Mouse (Mus musculus): ENCODE results near the gene Ptchd4. TPM values are rescaled to one million over a fixed set of nuclear protein-coding genes. Genes with fewer than 3 reads are reported as not detected.

Gene Ptchd4
- polyA plus RNA-seq, 1 experiment = not detected

DNA sequence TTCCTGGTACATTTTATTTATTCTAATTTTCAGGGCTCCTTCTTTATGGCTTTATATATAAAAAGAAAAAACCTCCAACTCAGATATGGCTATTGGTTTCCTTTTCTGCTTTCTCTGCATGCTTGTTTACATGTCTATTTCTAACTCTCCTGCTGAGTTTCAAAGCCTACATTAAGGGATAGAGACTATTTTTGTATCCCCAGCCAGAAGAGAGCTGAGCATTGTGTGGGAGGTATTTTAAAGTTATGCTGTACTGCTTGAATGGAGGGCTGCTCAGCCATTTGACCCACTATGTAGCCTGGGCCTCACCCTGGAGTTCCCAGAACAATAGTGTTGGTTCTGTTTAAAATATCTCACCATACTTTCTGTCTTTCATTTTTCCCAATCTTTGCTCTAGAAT is 77.3 kb downstream of the Ptchd4 start:
- Histone ChIP-seq H3K4me3 (ENCODE audit: control insufficient read depth, insufficient read depth, low read length) (no peak overlapping the region), H3K36me3 (ENCODE audit: control insufficient read depth, insufficient read depth, low read length) (no peaks in the 10 kb centered on the region), H3K27ac (ENCODE audit: control insufficient read depth, insufficient read depth, low read length) (no peak overlapping the region), H3K4me1 (replicated peaks; ENCODE audit: control insufficient read depth, insufficient read depth, low read length) (no peaks in the 10 kb centered on the region), H3K27me3 (ENCODE audit: control insufficient read depth, insufficient read depth, low read length) (no peaks in the 10 kb centered on the region)
- DNase-seq = no peak
- TF ChIP-seq POLR2A (IDR thresholded peaks at IDR 0.05; ENCODE audit: control insufficient read depth, extremely low read depth, insufficient read depth, low read length, poor library complexity) = no peak
- no peak for TF ChIP-seq CTCF (IDR thresholded peaks at IDR 0.05; ENCODE audit: borderline replicate concordance, control insufficient read depth, extremely low read depth, insufficient read depth, low read length, poor library complexity)

DNA sequence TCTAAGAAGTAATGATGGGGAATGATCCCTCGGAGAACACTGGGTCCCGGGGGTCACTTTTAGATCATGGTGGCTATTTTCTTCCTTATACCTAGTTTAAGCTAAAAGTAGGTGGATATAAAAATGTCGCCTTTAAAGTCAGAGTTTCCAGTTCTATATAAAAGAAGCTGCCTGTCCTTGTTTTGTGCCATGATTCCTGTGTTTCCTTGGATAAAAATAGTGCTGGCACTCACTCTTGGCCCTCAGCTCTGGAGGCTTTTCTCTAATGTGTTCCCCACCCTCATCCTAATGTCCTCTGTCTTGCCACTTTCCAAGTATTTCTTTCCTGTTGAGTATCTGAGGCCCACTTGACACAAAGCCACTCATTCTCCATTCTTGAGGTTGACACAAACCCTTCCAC is 79.6 kb downstream of the Ptchd4 start:
- H3K4me1 ChIP-seq (replicated peaks; ENCODE audit: control insufficient read depth, insufficient read depth, low read length) = no peaks in the 10 kb centered on the region
- H3K27me3 ChIP-seq (ENCODE audit: control insufficient read depth, insufficient read depth, low read length) = no peaks in the 10 kb centered on the region
- TF ChIP-seq POLR2A (IDR thresholded peaks at IDR 0.05; ENCODE audit: control insufficient read depth, extremely low read depth, insufficient read depth, low read length, poor library complexity) (no peak), CTCF (IDR thresholded peaks at IDR 0.05; ENCODE audit: borderline replicate concordance, control insufficient read depth, extremely low read depth, insufficient read depth, low read length, poor library complexity) (no peak)
- DNase-seq = no peak
- H3K36me3 ChIP-seq (ENCODE audit: control insufficient read depth, insufficient read depth, low read length) = no peaks in the 10 kb centered on the region
- no peak overlapping the region for H3K27ac ChIP-seq (ENCODE audit: control insufficient read depth, insufficient read depth, low read length)
- H3K4me3 ChIP-seq (ENCODE audit: control insufficient read depth, insufficient read depth, low read length) = no peak overlapping the region
- 90% methylated on average over 3 of the region's 3 CpGs for WGBS

- no peak overlapping the region for H3K27ac ChIP-seq (ENCODE audit: control insufficient read depth, insufficient read depth, low read length)
- TF ChIP-seq POLR2A (IDR thresholded peaks at IDR 0.05; ENCODE audit: control insufficient read depth, extremely low read depth, insufficient read depth, low read length, poor library complexity) = no peak
- no peak for TF ChIP-seq CTCF (IDR thresholded peaks at IDR 0.05; ENCODE audit: borderline replicate concordance, control insufficient read depth, extremely low read depth, insufficient read depth, low read length, poor library complexity)
- H3K4me1 ChIP-seq (replicated peaks; ENCODE audit: control insufficient read depth, insufficient read depth, low read length) = no peaks in the 10 kb centered on the region
- no peak overlapping the region for H3K4me3 ChIP-seq (ENCODE audit: control insufficient read depth, insufficient read depth, low read length)
- no peak for DNase-seq
- no peaks in the 10 kb centered on the region for H3K36me3 ChIP-seq (ENCODE audit: control insufficient read depth, insufficient read depth, low read length)
- WGBS = 92% methylated on average over 1 of the region's 1 CpGs
- no peaks in the 10 kb centered on the region for H3K27me3 ChIP-seq (ENCODE audit: control insufficient read depth, insufficient read depth, low read length)
Observed at GRCm38 (mm10) chr17:42418449-42418848, 102.7 kb downstream of the Ptchd4 start.

GRCm38 (mm10) chr17:42427961-42428360 is 112.2 kb downstream of the Ptchd4 start:
- TF ChIP-seq POLR2A (IDR thresholded peaks at IDR 0.05; ENCODE audit: control insufficient read depth, extremely low read depth, insufficient read depth, low read length, poor library complexity) (no peak), CTCF (IDR thresholded peaks at IDR 0.05; ENCODE audit: borderline replicate concordance, control insufficient read depth, extremely low read depth, insufficient read depth, low read length, poor library complexity) (no peak)

GRCm38 (mm10) chr17:42430380-42430779 is 114.6 kb downstream of the Ptchd4 start:
- no peaks in the 10 kb centered on the region for H3K36me3 ChIP-seq (ENCODE audit: control insufficient read depth, insufficient read depth, low read length)
- TF ChIP-seq CTCF (IDR thresholded peaks at IDR 0.05; ENCODE audit: borderline replicate concordance, control insufficient read depth, extremely low read depth, insufficient read depth, low read length, poor library complexity) (no peak), POLR2A (IDR thresholded peaks at IDR 0.05; ENCODE audit: control insufficient read depth, extremely low read depth, insufficient read depth, low read length, poor library complexity) (no peak)

More at GRCm38 (mm10) chr17:42427961-42428360, 112.2 kb downstream of the Ptchd4 start:
- Histone ChIP-seq H3K4me1 (replicated peaks; ENCODE audit: control insufficient read depth, insufficient read depth, low read length) (no peaks in the 10 kb centered on the region), H3K4me3 (ENCODE audit: control insufficient read depth, insufficient read depth, low read length) (no peak overlapping the region), H3K36me3 (ENCODE audit: control insufficient read depth, insufficient read depth, low read length) (no peaks in the 10 kb centered on the region), H3K27me3 (ENCODE audit: control insufficient read depth, insufficient read depth, low read length) (no peaks in the 10 kb centered on the region), H3K27ac (ENCODE audit: control insufficient read depth, insufficient read depth, low read length) (no peak overlapping the region)
- WGBS = 84% methylated on average over 1 of the region's 1 CpGs
- DNase-seq = no peak

GRCm38 (mm10) chr17:42452235-42452634 is 136.5 kb downstream of the Ptchd4 start:
- TF ChIP-seq CTCF (IDR thresholded peaks at IDR 0.05; ENCODE audit: borderline replicate concordance, control insufficient read depth, extremely low read depth, insufficient read depth, low read length, poor library complexity) = no peak
- TF ChIP-seq POLR2A (IDR thresholded peaks at IDR 0.05; ENCODE audit: control insufficient read depth, extremely low read depth, insufficient read depth, low read length, poor library complexity) = no peak
- WGBS = 85% methylated on average over 2 of the region's 2 CpGs
- no peak for DNase-seq
- Histone ChIP-seq H3K4me1 (replicated peaks; ENCODE audit: control insufficient read depth, insufficient read depth, low read length) (no peaks in the 10 kb centered on the region), H3K27ac (ENCODE audit: control insufficient read depth, insufficient read depth, low read length) (no peak overlapping the region), H3K27me3 (ENCODE audit: control insufficient read depth, insufficient read depth, low read length) (no peaks in the 10 kb centered on the region), H3K36me3 (ENCODE audit: control insufficient read depth, insufficient read depth, low read length) (no peaks in the 10 kb centered on the region), H3K4me3 (ENCODE audit: control insufficient read depth, insufficient read depth, low read length) (no peak overlapping the region)

More at GRCm38 (mm10) chr17:42430380-42430779, 114.6 kb downstream of the Ptchd4 start:
- H3K4me3 ChIP-seq (ENCODE audit: control insufficient read depth, insufficient read depth, low read length) = no peak overlapping the region
- no peak for DNase-seq
- H3K27me3 ChIP-seq (ENCODE audit: control insufficient read depth, insufficient read depth, low read length) = no peaks in the 10 kb centered on the region
- no peaks in the 10 kb centered on the region for H3K4me1 ChIP-seq (replicated peaks; ENCODE audit: control insufficient read depth, insufficient read depth, low read length)
- WGBS = 91% methylated on average over 2 of the region's 2 CpGs
- H3K27ac ChIP-seq (ENCODE audit: control insufficient read depth, insufficient read depth, low read length) = no peak overlapping the region

- Histone ChIP-seq H3K4me3 (ENCODE audit: control insufficient read depth, insufficient read depth, low read length) (no peak overlapping the region), H3K27ac (ENCODE audit: control insufficient read depth, insufficient read depth, low read length) (no peak overlapping the region), H3K4me1 (replicated peaks; ENCODE audit: control insufficient read depth, insufficient read depth, low read length) (no peaks in the 10 kb centered on the region), H3K36me3 (ENCODE audit: control insufficient read depth, insufficient read depth, low read length) (no peaks in the 10 kb centered on the region), H3K27me3 (ENCODE audit: control insufficient read depth, insufficient read depth, low read length) (no peaks in the 10 kb centered on the region)
- no peak for DNase-seq
- no peak for TF ChIP-seq CTCF (IDR thresholded peaks at IDR 0.05; ENCODE audit: borderline replicate concordance, control insufficient read depth, extremely low read depth, insufficient read depth, low read length, poor library complexity)
- TF ChIP-seq POLR2A (IDR thresholded peaks at IDR 0.05; ENCODE audit: control insufficient read depth, extremely low read depth, insufficient read depth, low read length, poor library complexity) = no peak
- 89% methylated on average over 2 of the region's 2 CpGs for WGBS
Observed at GRCm38 (mm10) chr17:42456441-42456840, 140.7 kb downstream of the Ptchd4 start.
